Mouse (Mus musculus) liver, adult 2 months (tissue): ENCODE data around the gene Snd1. TPM values are rescaled to one million over a fixed set of nuclear protein-coding genes. Genes with fewer than 3 reads are reported as not detected.

ENCODE experiments used
- DNase-seq: peaks from one replicate; pipeline ENCODE4 v3.0.0-alpha.2; 2011; ENCODE audit warnings: low read depth, low spot score; ENCODE audit errors: extremely low read depth
- H3K27ac ChIP-seq: fragments of 200-500 bp; replicated peaks from 2 replicates; pipeline ENCODE4 v1.5.1; 2012; ENCODE audit warnings: low read depth, mild to moderate bottlenecking, control low read depth, inconsistent platforms, low read length; ENCODE audit not compliant: insufficient read depth
- H3K27me3 ChIP-seq: fragments of 200-500 bp; 2 replicates; pipeline ENCODE4 v1.6.1; 2012; ENCODE audit warnings: mild to moderate bottlenecking, moderate library complexity, low read length, inconsistent platforms; ENCODE audit not compliant: control insufficient read depth, insufficient read depth
- H3K36me3 ChIP-seq: fragments of 200-500 bp; 2 replicates; pipeline ENCODE4 v1.6.1; 2012; ENCODE audit warnings: low read length, inconsistent platforms; ENCODE audit not compliant: control insufficient read depth, insufficient read depth
- H3K4me1 ChIP-seq: fragments of 200-500 bp; 2 replicates; pipeline ENCODE4 v1.6.1; 2011; ENCODE audit warnings: low read length; ENCODE audit not compliant: control insufficient read depth, insufficient read depth
- H3K4me3 ChIP-seq: fragments of 200-500 bp; 2 replicates; pipeline ENCODE4 v1.5.1; 2011; ENCODE audit warnings: low read depth, mild to moderate bottlenecking, control low read depth, low read length, moderate library complexity; ENCODE audit not compliant: insufficient read depth
- H3K79me2 ChIP-seq: fragments of 200-500 bp; 2 replicates; pipeline ENCODE4 v1.6.1; 2012; ENCODE audit warnings: inconsistent platforms, mild to moderate bottlenecking, low read length, moderate library complexity; ENCODE audit not compliant: control insufficient read depth, insufficient read depth
- H3K9ac ChIP-seq: fragments of 200-500 bp; 2 replicates; pipeline ENCODE4 v1.6.1; 2012; ENCODE audit warnings: low read depth, mild to moderate bottlenecking, control low read depth, inconsistent platforms, low read length
- CTCF ChIP-seq: fragments of 200-500 bp; IDR thresholded peaks from 2 replicates; pipeline ENCODE4 v1.5.1; 2011; ENCODE audit warnings: low read depth, low read length, control low read depth
- POLR2A ChIP-seq: fragments of 200-500 bp; IDR thresholded peaks from 2 replicates; pipeline ENCODE4 v1.6.1; 2011; ENCODE audit warnings: low read length, control low read depth; ENCODE audit not compliant: insufficient read depth; ENCODE audit errors: extremely low read depth
- WGBS: fragments of 180-500 bp; shearing (Covaris S2); methylation state at CpG from one replicate; pipeline ENCODE4 v1.1.7; 2018; 5-methylcytosine and 5-hydroxymethylcytosine counted together
- polyA plus RNA-seq: library from polyadenylated mRNA; depleted of rRNA; stranded (reverse); fragments of >200 nt; gene quantifications from 2 replicates; pipeline ENCODE4 v1.2.3, GENCODE M21; 2012
- total RNA-seq: library from RNA; depleted of rRNA; stranded (reverse); fragments of >200 nt; gene quantifications from 2 replicates; pipeline ENCODE4 v1.2.3, GENCODE M21; 2014

The Snd1 gene
- total and polyA plus RNA-seq, 2 experiments, result 64.2 to 88.6 TPM

- Histone ChIP-seq H3K27me3 (no peaks in the 10 kb centered on the region), H3K9ac (no peak overlapping the region), H3K4me1 (peaks cover 8% of the 10 kb centered on the region), H3K27ac (no peak overlapping the region), H3K4me3 (no peak overlapping the region), H3K36me3 (no peaks in the 10 kb centered on the region), H3K79me2 (no peaks in the 10 kb centered on the region)
- TF ChIP-seq POLR2A, result no peak
- TF ChIP-seq CTCF, result no peak
- DNase-seq, result no peak
- WGBS, result 72% methylated on average over 15 of the region's 15 CpGs
Observed at GRCm38 (mm10) chr6:28909866-28910265, 434.9 kb downstream of the Snd1 start.

- Histone ChIP-seq H3K36me3 (no peaks in the 10 kb centered on the region), H3K79me2 (no peaks in the 10 kb centered on the region), H3K9ac (no peak overlapping the region), H3K4me3 (no peak overlapping the region), H3K27me3 (no peaks in the 10 kb centered on the region), H3K4me1 (no peaks in the 10 kb centered on the region), H3K27ac (no peak overlapping the region)
- TF ChIP-seq POLR2A (no peak), CTCF (no peak)
- 39% methylated on average over 1 of the region's 1 CpGs for WGBS
- no peak for DNase-seq
Observed at GRCm38 (mm10) chr6:28914981-28915380, 440.0 kb downstream of the Snd1 start.

- no peak for TF ChIP-seq POLR2A
- no peak for TF ChIP-seq CTCF
- 52% methylated on average over 8 of the region's 8 CpGs for WGBS
- no peak for DNase-seq
- Histone ChIP-seq H3K79me2 (no peaks in the 10 kb centered on the region), H3K4me3 (no peak overlapping the region), H3K9ac (no peak overlapping the region), H3K27me3 (no peaks in the 10 kb centered on the region), H3K27ac (no peak overlapping the region), H3K4me1 (no peaks in the 10 kb centered on the region), H3K36me3 (no peaks in the 10 kb centered on the region)
Observed at GRCm38 (mm10) chr6:28916630-28917029, 441.7 kb downstream of the Snd1 start.

- TF ChIP-seq POLR2A (no peak), CTCF (no peak)
- WGBS, result 51% methylated on average over 6 of the region's 6 CpGs
Observed at GRCm38 (mm10) chr6:28919346-28919745, 444.4 kb downstream of the Snd1 start.

GRCm38 (mm10) chr6:28922371-28922770, 447.4 kb downstream of the Snd1 start:
- Histone ChIP-seq H3K79me2 (no peaks in the 10 kb centered on the region), H3K4me3 (no peak overlapping the region), H3K9ac (no peak overlapping the region), H3K27me3 (no peaks in the 10 kb centered on the region), H3K36me3 (no peaks in the 10 kb centered on the region), H3K4me1 (no peaks in the 10 kb centered on the region), H3K27ac (no peak overlapping the region)
- TF ChIP-seq POLR2A (no peak), CTCF (no peak)
- 92% methylated on average over 12 of the region's 12 CpGs for WGBS
- no peak for DNase-seq

More at GRCm38 (mm10) chr6:28919346-28919745, 444.4 kb downstream of the Snd1 start:
- Histone ChIP-seq H3K4me1 (no peaks in the 10 kb centered on the region), H3K27ac (no peak overlapping the region), H3K79me2 (no peaks in the 10 kb centered on the region), H3K36me3 (no peaks in the 10 kb centered on the region), H3K4me3 (no peak overlapping the region), H3K27me3 (no peaks in the 10 kb centered on the region), H3K9ac (no peak overlapping the region)
- DNase-seq, result no peak

GRCm38 (mm10) chr6:28923091-28923824, 448.3 kb downstream of the Snd1 start:
- Histone ChIP-seq H3K36me3 (no peaks in the 10 kb centered on the region), H3K4me1 (no peaks in the 10 kb centered on the region), H3K27ac (no peak overlapping the region), H3K9ac (no peak overlapping the region), H3K27me3 (no peaks in the 10 kb centered on the region), H3K79me2 (no peaks in the 10 kb centered on the region), H3K4me3 (no peak overlapping the region)
- TF ChIP-seq CTCF (no peak), POLR2A (no peak)
- DNase-seq, result no peak
- WGBS, result 82% methylated on average over 11 of the region's 11 CpGs
